Mouse (Mus musculus) midbrain, postnatal 0 days (tissue): Measurements from ENCODE around the gene Ankrd52. TPM values are rescaled to one million over a fixed set of nuclear protein-coding genes. Genes with fewer than 3 reads are reported as not detected.
"Not testable (repeated sequence)": the region's sequence is repeated elsewhere in the genome, so short reads cannot be mapped to it uniquely, and the experiment has no call there.

Experiments
- ATAC-seq: fragments of 200-750 bp; cut with Nextera tagmentation; 2 replicates; pipeline ENCODE4 v1.8.0; 2017; ENCODE audit warnings: moderate number of reproducible peaks, mild to moderate bottlenecking, moderate TSS enrichment, moderate library complexity; ENCODE audit not compliant: low FRiP score
- DNase-seq: peaks from one replicate; pipeline ENCODE4 v3.0.0-alpha.2; 2015; ENCODE audit warnings: low spot score
- H3K27ac ChIP-seq: fragments of 300-500 bp; sonication (generic); 2 replicates; pipeline ENCODE4 v1.5.1; 2014; ENCODE audit warnings: low read depth, mild to moderate bottlenecking, low read length, mixed read lengths
- H3K27me3 ChIP-seq: fragments of 300-500 bp; sonication (generic); 2 replicates; pipeline ENCODE4 v1.6.1; 2014; ENCODE audit warnings: low read length, control low read depth, mixed read lengths; ENCODE audit not compliant: insufficient read depth
- H3K36me3 ChIP-seq: fragments of 300-500 bp; sonication (generic); 2 replicates; pipeline ENCODE4 v1.6.1; 2014; ENCODE audit warnings: low read length, control low read depth, mixed read lengths; ENCODE audit not compliant: insufficient read depth
- H3K4me1 ChIP-seq: fragments of 300-500 bp; sonication (generic); 2 replicates; pipeline ENCODE4 v1.6.1; 2014; ENCODE audit warnings: mild to moderate bottlenecking, control low read depth, antibody characterized with exemption, low read length, mixed read lengths; ENCODE audit not compliant: insufficient read depth
- H3K4me2 ChIP-seq: fragments of 300-500 bp; sonication (generic); 2 replicates; pipeline ENCODE4 v1.6.1; 2014; ENCODE audit warnings: low read depth, mild to moderate bottlenecking, low read length, mixed read lengths; ENCODE audit not compliant: poor library complexity, severe bottlenecking
- H3K4me3 ChIP-seq: fragments of 300-500 bp; sonication (generic); 2 replicates; pipeline ENCODE4 v1.5.1; 2014; ENCODE audit warnings: low read depth, mild to moderate bottlenecking, low read length, moderate library complexity
- H3K9ac ChIP-seq: fragments of 300-500 bp; sonication (generic); replicated peaks from 2 replicates; pipeline ENCODE4 v1.6.1; 2014; ENCODE audit warnings: mild to moderate bottlenecking, low read length, moderate library complexity, mixed read lengths; ENCODE audit not compliant: poor library complexity, severe bottlenecking
- H3K9me3 ChIP-seq: fragments of 300-500 bp; sonication (generic); 2 replicates; pipeline ENCODE4 v1.6.1; 2016; ENCODE audit warnings: low read length, control low read depth
- CTCF ChIP-seq: IDR thresholded peaks from 2 replicates; pipeline ENCODE4 v1.5.1; 2016; ENCODE audit warnings: antibody characterized with exemption, mild to moderate bottlenecking
- WGBS: fragments of 180-500 bp; shearing (Covaris S2); extraction: QIAGEN DNeasy Blood & Tissue Kit; methylation state at CpG from one replicate; pipeline ENCODE4 v1.1.7; 2014; 5-methylcytosine and 5-hydroxymethylcytosine counted together
- polyA plus RNA-seq: library from polyadenylated mRNA; unstranded; fragments of >200 nt; fragmentation: Nextera tagmentation; extraction: Ambion mirVana; gene quantifications from 2 replicates; pipeline ENCODE4 v1.2.1, GENCODE M21; 2015
- total RNA-seq: library from RNA; depleted of rRNA; stranded (reverse); fragments of >200 nt; gene quantifications from 2 replicates; pipeline ENCODE4 v1.2.3, GENCODE M21; 2014; rRNA removed

The Ankrd52 gene
- total RNA-seq: 43.6 and 49.1 TPM in 2 replicates
- polyA plus RNA-seq: 7.8 and 9.9 TPM in 2 replicates

DNA sequence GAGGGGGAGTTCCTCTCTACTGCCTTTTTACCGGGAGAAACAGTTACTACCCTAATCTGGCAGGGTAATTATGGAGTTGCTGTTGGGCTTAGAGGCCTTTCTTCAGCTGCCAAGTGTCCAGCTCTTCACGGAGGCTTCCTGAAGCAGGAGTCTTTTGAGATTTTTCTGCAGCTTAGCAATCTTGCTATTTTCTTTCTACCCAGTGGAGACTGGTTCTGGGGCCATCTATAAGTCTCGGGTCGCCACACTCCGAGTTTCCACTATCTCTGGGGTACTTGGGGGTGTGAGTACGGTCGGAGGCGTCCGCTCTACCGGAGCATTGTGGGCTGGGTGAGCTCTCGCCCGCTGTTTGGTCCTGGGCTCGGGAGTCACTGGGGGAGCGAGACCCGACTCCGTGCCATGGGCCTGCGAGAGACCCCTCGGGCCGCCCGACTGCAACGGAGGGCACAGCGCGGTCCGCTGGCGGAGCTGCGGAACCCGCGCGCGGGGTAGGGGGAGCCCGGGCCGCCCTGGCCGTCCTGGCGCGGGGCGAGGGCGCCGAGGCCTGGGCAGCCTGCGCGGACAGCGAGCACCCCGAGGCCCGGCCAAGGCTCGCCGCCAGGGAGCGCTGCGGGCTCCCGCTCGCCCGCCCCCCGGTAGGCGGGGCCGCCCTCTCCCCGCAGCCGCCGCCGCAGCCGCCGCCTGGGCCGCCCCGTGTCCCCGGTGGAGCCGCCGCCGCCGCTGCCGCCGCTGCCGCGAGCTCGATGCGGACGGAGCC, at the start of gene Ankrd52:
Gene Ankrd52, plus strand, starts transcription at position 661 of the 757 bp plus-strand sequence.
- DNase-seq (peak; percentile 85), ATAC-seq (peak; percentile 90)
- peak; percentile 54 for TF ChIP-seq CTCF
- under 1% methylated on average over 51 of the region's 73 CpGs for WGBS
- Histone ChIP-seq H3K4me3 (peak within 1 kb of the TSS; percentile 94), H3K4me2 (peak within 1 kb of the TSS; percentile 77), H3K9ac (peak within 1 kb of the TSS; percentile 99), H3K36me3 (peaks cover 19% of the 10 kb centered on the region), H3K4me1 (peaks cover 9% of the 10 kb centered on the region; the same call in 1 of the 2 replicates), H3K27ac (peak within 1 kb of the TSS; percentile 98), H3K9me3 (no peaks in the 10 kb centered on the region), H3K27me3 (no peaks in the 10 kb centered on the region)

DNA sequence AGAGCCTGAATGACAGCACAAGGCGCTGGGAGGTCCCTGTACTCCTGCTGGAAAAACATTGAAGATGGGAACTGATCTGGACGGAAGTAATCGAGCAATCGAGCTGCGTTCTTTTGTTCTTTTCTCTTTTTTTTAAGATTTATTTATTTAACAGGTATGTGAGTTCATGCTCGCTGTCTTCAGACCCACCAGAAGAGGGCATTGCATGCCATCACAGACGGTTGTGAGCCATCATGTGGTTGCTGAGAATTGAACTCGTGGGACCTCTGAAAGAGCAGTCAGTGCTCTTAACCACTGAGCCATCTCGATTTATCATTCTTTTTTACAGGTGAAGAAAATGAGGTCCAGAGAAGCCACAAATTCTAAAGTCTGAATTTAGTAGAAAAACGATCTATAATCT, 49.3 kb upstream of the Ankrd52 start:
- 88% methylated on average over 10 of the region's 10 CpGs for WGBS
- no peaks in the 10 kb centered on the region for H3K27me3 ChIP-seq

DNA sequence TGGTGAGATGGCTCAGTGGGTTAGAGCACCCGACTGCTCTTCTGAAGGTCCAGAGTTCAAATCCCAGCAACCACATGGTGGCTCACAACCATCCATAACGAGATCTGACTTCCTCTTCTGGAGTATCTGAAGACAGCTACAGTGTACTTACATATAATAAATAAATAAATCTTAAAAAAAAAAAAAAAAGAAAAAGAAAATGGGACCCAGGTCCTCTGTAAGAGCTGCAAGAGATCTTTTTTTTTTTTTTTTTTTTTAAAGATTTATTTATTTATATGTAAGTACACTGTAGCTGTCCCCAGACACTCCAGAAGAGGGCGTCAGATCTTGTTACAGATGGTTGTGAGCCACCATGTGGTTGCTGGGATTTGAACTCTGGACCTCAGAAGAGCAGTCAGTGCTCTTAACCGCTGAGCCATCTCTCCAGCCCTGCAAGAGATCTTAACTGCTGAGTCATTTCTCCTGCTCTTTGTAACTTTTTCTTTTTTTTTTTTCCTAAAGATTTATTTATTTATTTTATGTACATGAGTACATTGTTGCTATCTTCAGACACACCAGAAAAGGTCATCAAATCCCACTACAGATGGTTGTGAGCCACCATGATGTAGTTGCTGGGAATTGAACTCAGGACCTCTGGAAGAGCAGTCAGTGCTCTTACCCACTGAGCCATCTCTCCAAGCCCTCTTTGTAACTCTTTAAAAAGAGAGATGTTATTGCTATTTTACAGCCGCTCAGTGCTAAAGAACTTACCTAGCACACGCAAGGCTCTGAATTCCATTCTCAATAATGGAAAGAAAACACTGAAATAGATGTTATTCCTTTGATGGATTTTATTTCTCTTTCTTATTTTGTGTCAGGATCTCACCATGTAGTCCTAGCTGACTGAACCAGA, 44.3 kb upstream of the Ankrd52 start:
- not testable (repeated sequence) for ATAC-seq, H3K27ac ChIP-seq, DNase-seq, H3K9ac ChIP-seq, H3K36me3 ChIP-seq, H3K4me3 ChIP-seq, H3K4me1 ChIP-seq, H3K4me2 ChIP-seq, H3K9me3 ChIP-seq, H3K27me3 ChIP-seq
- WGBS: 75% methylated on average over 5 of the region's 6 CpGs

More for the DNA sequence above, 49.3 kb upstream of the Ankrd52 start:
- H3K27ac ChIP-seq: no peak overlapping the region
- peak; percentile 36; the same call in 1 of the 2 replicates for TF ChIP-seq CTCF
- H3K4me3 ChIP-seq: no peak overlapping the region
- peaks cover 9% of the 10 kb centered on the region; the same call in 1 of the 2 replicates for H3K4me1 ChIP-seq
- peaks cover 14% of the 10 kb centered on the region; the same call in 1 of the 2 replicates for H3K36me3 ChIP-seq
- H3K4me2 ChIP-seq: no peak overlapping the region
- ATAC-seq: no peak
- no peak for DNase-seq
- H3K9me3 ChIP-seq: no peaks in the 10 kb centered on the region
- H3K9ac ChIP-seq: no peak overlapping the region

DNA sequence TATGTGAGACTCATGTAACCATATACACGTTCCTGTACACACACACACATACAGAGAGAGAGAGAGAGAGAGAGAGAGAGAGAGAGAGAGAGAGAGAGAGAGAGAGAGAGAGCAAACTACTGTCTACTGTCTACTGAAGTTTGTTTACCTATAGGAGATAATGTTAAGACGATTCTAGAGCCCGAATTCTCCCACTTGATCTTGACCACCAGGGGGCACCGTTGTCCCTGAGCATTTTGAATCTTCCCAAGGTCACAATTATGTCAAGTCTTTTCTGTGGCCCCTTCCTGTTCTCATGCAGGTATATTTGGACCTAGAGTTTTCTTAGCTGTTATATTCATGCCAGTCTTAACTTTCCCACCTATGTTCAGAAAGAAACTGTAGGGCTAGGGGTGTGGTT, 41.3 kb upstream of the Ankrd52 start:
- TF ChIP-seq CTCF: peak; percentile 80
- peaks cover 8% of the 10 kb centered on the region; the same call in 1 of the 2 replicates for H3K4me1 ChIP-seq
- no peak overlapping the region for H3K27ac ChIP-seq
- no peak overlapping the region for H3K4me2 ChIP-seq
- ATAC-seq (no peak), DNase-seq (peak; percentile 55)
- no peaks in the 10 kb centered on the region for H3K9me3 ChIP-seq
- H3K9ac ChIP-seq: no peak overlapping the region
- H3K27me3 ChIP-seq: no peaks in the 10 kb centered on the region
- no peak overlapping the region for H3K4me3 ChIP-seq
- H3K36me3 ChIP-seq: no peaks in the 10 kb centered on the region
- 4% methylated on average over 4 of the region's 4 CpGs for WGBS

DNA sequence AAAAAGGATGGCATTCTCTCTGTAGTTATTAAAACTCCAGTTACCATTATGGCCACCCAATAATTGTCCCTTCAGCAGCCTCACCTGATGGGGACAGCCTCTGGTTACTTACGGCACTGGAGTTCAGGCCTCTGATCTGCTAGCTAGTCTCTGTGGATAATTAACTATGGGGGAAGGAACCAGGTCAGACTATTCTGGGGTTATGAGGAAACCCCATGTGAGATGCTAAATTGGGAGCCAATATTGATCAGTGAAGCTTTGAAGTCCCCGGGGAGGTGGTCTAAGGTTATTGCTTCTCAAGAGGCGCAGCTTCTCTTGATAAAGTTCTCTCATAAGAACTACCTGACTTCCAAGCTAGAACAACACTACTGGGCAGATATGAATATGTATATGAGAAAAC, 40.7 kb upstream of the Ankrd52 start:
- Histone ChIP-seq H3K27me3 (no peaks in the 10 kb centered on the region), H3K9ac (no peak overlapping the region), H3K4me3 (no peak overlapping the region), H3K4me2 (no peak overlapping the region), H3K27ac (no peak overlapping the region), H3K36me3 (no peaks in the 10 kb centered on the region), H3K4me1 (peaks cover 8% of the 10 kb centered on the region; the same call in 1 of the 2 replicates), H3K9me3 (no peaks in the 10 kb centered on the region)
- ATAC-seq: no peak
- DNase-seq: no peak
- 97% methylated on average over 3 of the region's 3 CpGs for WGBS
- no peak for TF ChIP-seq CTCF
